In the genomic region with DNA sequence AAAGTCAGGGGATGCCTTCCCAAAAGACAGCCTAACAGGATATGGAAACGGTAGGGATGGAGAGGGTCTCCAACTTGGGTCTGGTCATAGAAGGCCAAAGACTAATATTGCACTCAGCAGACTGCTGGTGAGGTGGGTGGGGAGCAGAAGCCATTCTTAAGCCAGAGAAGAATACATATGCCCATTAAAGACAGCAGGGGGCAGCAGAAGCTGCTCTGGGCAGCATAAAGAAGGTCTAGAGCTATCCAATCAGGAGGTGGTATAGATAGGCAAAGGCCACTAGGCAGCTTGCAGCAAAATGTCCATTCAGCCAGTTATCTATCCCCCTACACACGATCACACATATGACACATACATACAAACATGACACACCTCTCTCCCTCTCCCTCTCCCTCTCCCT, we compare ENCODE assay signal across 8 mouse cellular contexts.
DNase-seq lines count a peak whose midpoint lies in the region; ATAC-seq lines count a peak whose summit lies in the region.

No protein-coding gene starts in this region.

- no peak for DNase-seq in frontal cortex, postnatal 14 days (ENCODE audit: low spot score in 2 of 2)
- DNase-seq in right cerebral cortex, adult 2 months (ENCODE audit: low spot score in 2 of 2): peak; percentile 3 to 7
- no peak for DNase-seq in right cerebral cortex, postnatal 36 days (ENCODE audit: low spot score in 2 of 2)
- peak; percentile 11 for DNase-seq in cerebellum, adult 9-10 months
- peak; percentile 40 to 54 for DNase-seq in kidney, postnatal 4 days
- peak; percentile 67 for DNase-seq in retina, postnatal 1 day
- DNase-seq in right cerebral cortex, postnatal 14 days: no peak

- 0 out of 2 replicates have a peak, but pooled peaks have one; percentile 52 for ATAC-seq in frontal cortex, adult (ENCODE audit: low TSS enrichment)

Comparison
In these comparisons a context has a peak if more than half of its experiments do, and no peak if none do; other contexts are left out.
1. DNase-seq: peak in right cerebral cortex, adult 2 months (2 of 2), cerebellum, adult 9-10 months (single experiment), kidney, postnatal 4 days (2 of 2) and retina, postnatal 1 day (single experiment); none in frontal cortex, postnatal 14 days (0 of 2), right cerebral cortex, postnatal 36 days (0 of 2) and right cerebral cortex, postnatal 14 days (single experiment).